Mouse (Mus musculus) cerebellum, adult 9-10 months (tissue): ENCODE measurements around the gene Atp6v0b.

Source experiments
- DNase-seq: peaks from one replicate; pipeline ENCODE4 v3.0.0; 2022

Gene Atp6v0b

GRCm38 (mm10) chr4:117906196-117906595 lies 19.1 kb upstream of the Atp6v0b start:
- no peak for DNase-seq

GRCm38 (mm10) chr4:117904761-117905160 lies 17.6 kb upstream of the Atp6v0b start:
- no peak for DNase-seq

GRCm38 (mm10) chr4:117904094-117904493 lies 17.0 kb upstream of the Atp6v0b start:
- no peak for DNase-seq

- peak; percentile 22 for DNase-seq
Observed at GRCm38 (mm10) chr4:117898111-117898510, 11.0 kb upstream of the Atp6v0b start.

- peak; percentile 84 for DNase-seq
Observed at GRCm38 (mm10) chr4:117896031-117896430, 8.9 kb upstream of the Atp6v0b start.

- DNase-seq: peak; percentile 47
Observed at GRCm38 (mm10) chr4:117895339-117895738, 8.2 kb upstream of the Atp6v0b start.

GRCm38 (mm10) chr4:117894601-117895000 lies 7.5 kb upstream of the Atp6v0b start:
- DNase-seq: peak; percentile 66

- peak; percentile 50 for DNase-seq
Observed at GRCm38 (mm10) chr4:117893376-117893775, 6.2 kb upstream of the Atp6v0b start.

- peak; percentile 92 for DNase-seq
Observed at GRCm38 (mm10) chr4:117891738-117892161, 4.6 kb upstream of the Atp6v0b start, which contains the start of gene Dph2. Gene Dph2 (minus strand): TSS chr4:117892032.

GRCm38 (mm10) chr4:117890750-117891149 lies 3.6 kb upstream of the Atp6v0b start:
- peak; percentile 39 for DNase-seq

- peak; percentile 66 for DNase-seq
Observed at GRCm38 (mm10) chr4:117890031-117890430, 2.9 kb upstream of the Atp6v0b start.

GRCm38 (mm10) chr4:117889471-117889870 lies 2.3 kb upstream of the Atp6v0b start:
- DNase-seq: peak; percentile 54

GRCm38 (mm10) chr4:117887920-117888319 lies 787 bp upstream of the Atp6v0b start:
- DNase-seq: peak; percentile 67

- DNase-seq: peak; percentile 57
Observed at GRCm38 (mm10) chr4:117886644-117887043, 489 bp downstream of the Atp6v0b start.

GRCm38 (mm10) chr4:117885994-117886393 lies 1.1 kb downstream of the Atp6v0b start:
- peak; percentile 64 for DNase-seq

GRCm38 (mm10) chr4:117885093-117885492 lies 2.0 kb downstream of the Atp6v0b start:
- peak; percentile 47 for DNase-seq

GRCm38 (mm10) chr4:117884146-117884545 lies 3.0 kb downstream of the Atp6v0b start:
- peak; percentile 59 for DNase-seq

- peak; percentile 71 for DNase-seq
Observed at GRCm38 (mm10) chr4:117882701-117883691, 4.1 kb downstream of the Atp6v0b start, which contains the start of gene B4galt2. Gene B4galt2 (minus strand): TSS chr4:117883487.

GRCm38 (mm10) chr4:117878703-117879102 lies 8.4 kb downstream of the Atp6v0b start:
- no peak for DNase-seq

- DNase-seq: no peak
Observed at GRCm38 (mm10) chr4:117878301-117878700, 8.8 kb downstream of the Atp6v0b start.

- no peak for DNase-seq
Observed at GRCm38 (mm10) chr4:117873615-117874014, 13.5 kb downstream of the Atp6v0b start.

GRCm38 (mm10) chr4:117872471-117872886 lies 14.7 kb downstream of the Atp6v0b start, which contains the start of gene Ccdc24:
Gene Ccdc24 (minus strand): TSS chr4:117872557.
- no peak for DNase-seq

- DNase-seq: no peak
Observed at GRCm38 (mm10) chr4:117871787-117872186, 15.3 kb downstream of the Atp6v0b start.

GRCm38 (mm10) chr4:117870437-117870836 lies 16.7 kb downstream of the Atp6v0b start:
- no peak for DNase-seq
